ENCODE assay signal across 27 mouse cellular contexts in genomic region chr13:38363869-38364268, GRCm38 (mm10). TPM values are rescaled to one million over a fixed set of nuclear protein-coding genes. Genes with fewer than 3 reads are reported as not detected.
DNase-seq lines count a peak whose midpoint lies in the region; ATAC-seq lines count a peak whose summit lies in the region.
"Had no signal": no experiment of that assay in that cellular context is flagged by ENCODE, and none has a peak within 500 bp of the region (broad histone marks: within the 10 kb centered on the region; RNA-seq: fewer than 3 reads in every experiment).

No protein-coding gene starts in this region.

- H3K4me3 ChIP-seq in kidney, embryonic 15.5 days (replicated peaks), result no peak overlapping the region
- H3K4me3 ChIP-seq in kidney, embryonic 16.5 days (ENCODE audit: low read length), result no peak overlapping the region
- no peak overlapping the region for H3K4me3 ChIP-seq in forebrain, embryonic 16.5 days (replicated peaks; ENCODE audit: low read length)
- H3K4me3 ChIP-seq: embryonic facial prominence, embryonic 13.5 days; embryonic facial prominence, embryonic 15.5 days; erythroblast, embryonic 14.5 days; forebrain, embryonic 10.5 days; forebrain, embryonic 12.5 days had no signal

- no peak overlapping the region for H3K27ac ChIP-seq in kidney, embryonic 15.5 days
- H3K27ac ChIP-seq in kidney, embryonic 16.5 days (ENCODE audit: low read length), result no peak overlapping the region
- no peak overlapping the region for H3K27ac ChIP-seq in forebrain, embryonic 16.5 days (ENCODE audit: low read length)
- H3K27ac ChIP-seq: embryonic facial prominence, embryonic 13.5 days; embryonic facial prominence, embryonic 15.5 days; forebrain, embryonic 10.5 days; forebrain, embryonic 12.5 days had no signal

- H3K9ac ChIP-seq in kidney, embryonic 15.5 days, result no peak overlapping the region
- no peak overlapping the region for H3K9ac ChIP-seq in kidney, embryonic 16.5 days (replicated peaks; ENCODE audit: low read length)
- H3K9ac ChIP-seq in forebrain, embryonic 16.5 days (replicated peaks; ENCODE audit: low read depth, low read length), result no peak overlapping the region
- H3K9ac ChIP-seq: embryonic facial prominence, embryonic 13.5 days; embryonic facial prominence, embryonic 15.5 days; forebrain, embryonic 12.5 days had no signal

- no peaks in the 10 kb centered on the region for H3K4me1 ChIP-seq in kidney, embryonic 15.5 days
- H3K4me1 ChIP-seq in kidney, embryonic 16.5 days (ENCODE audit: insufficient read depth, low read length), result no peaks in the 10 kb centered on the region
- no peaks in the 10 kb centered on the region for H3K4me1 ChIP-seq in forebrain, embryonic 16.5 days (replicated peaks; ENCODE audit: control insufficient read depth, insufficient read depth, low read length)
- H3K4me1 ChIP-seq: forebrain, embryonic 12.5 days had no signal

- DNase-seq in kidney, adult 18-20 months, result peak; percentile 61
- DNase-seq in kidney, adult 8-10 months, result peak; percentile 54 to 76
- DNase-seq in kidney, postnatal 14 days, result peak; percentile 47
- DNase-seq in kidney, postnatal 36 days, result peak; percentile 46 to 75
- DNase-seq: adrenal gland, adult 2 months; adrenal gland, postnatal 10 days; adrenal gland, postnatal 25 days; cerebellum, adult 11 months; cerebellum, adult 18-20 months; cerebellum, adult 8-10 months; cerebellum, adult 9-11 months; cerebellum, postnatal 14 days; cerebellum, postnatal 36 days; embryo, embryonic 11 days had no signal

- ATAC-seq in kidney, embryonic 15.5 days (replicated peaks; ENCODE audit: low FRiP score), result no peak
- ATAC-seq in kidney, embryonic 16.5 days (ENCODE audit: low FRiP score, low TSS enrichment), result no peak
- no peak for ATAC-seq in monocyte, adult 5-6 weeks (replicated peaks; ENCODE audit: insufficient number of reproducible peaks, low FRiP score, low TSS enrichment, poor library complexity, severe bottlenecking)
- ATAC-seq in forebrain, embryonic 16.5 days, result no peak
- ATAC-seq: forebrain, embryonic 14.5 days had no signal

- no peak overlapping the region for H3K4me2 ChIP-seq in kidney, embryonic 15.5 days
- no peak overlapping the region for H3K4me2 ChIP-seq in kidney, embryonic 16.5 days (replicated peaks; ENCODE audit: low read depth, low read length)
- H3K4me2 ChIP-seq in forebrain, embryonic 16.5 days (ENCODE audit: low read length), result no peak overlapping the region
- H3K4me2 ChIP-seq: embryonic facial prominence, embryonic 13.5 days; embryonic facial prominence, embryonic 15.5 days; forebrain, embryonic 12.5 days had no signal

- H3K36me3 ChIP-seq in kidney, embryonic 15.5 days, result no peaks in the 10 kb centered on the region
- H3K36me3 ChIP-seq in kidney, embryonic 16.5 days (ENCODE audit: insufficient read depth, low read length), result no peaks in the 10 kb centered on the region
- no peaks in the 10 kb centered on the region for H3K36me3 ChIP-seq in forebrain, embryonic 16.5 days (ENCODE audit: control insufficient read depth, insufficient read depth)
- H3K36me3 ChIP-seq: embryonic facial prominence, embryonic 13.5 days; embryonic facial prominence, embryonic 15.5 days; forebrain, embryonic 10.5 days; forebrain, embryonic 12.5 days had no signal

- no peaks in the 10 kb centered on the region for H3K9me3 ChIP-seq in kidney, embryonic 15.5 days (replicated peaks)
- H3K9me3 ChIP-seq in kidney, embryonic 16.5 days (ENCODE audit: low read length), result no peaks in the 10 kb centered on the region
- no peaks in the 10 kb centered on the region for H3K9me3 ChIP-seq in forebrain, embryonic 16.5 days (ENCODE audit: control insufficient read depth, low read length)
- H3K9me3 ChIP-seq: embryonic facial prominence, embryonic 13.5 days; embryonic facial prominence, embryonic 15.5 days; forebrain, embryonic 10.5 days; forebrain, embryonic 12.5 days had no signal

- no peaks in the 10 kb centered on the region for H3K27me3 ChIP-seq in kidney, embryonic 15.5 days
- H3K27me3 ChIP-seq in kidney, embryonic 16.5 days (ENCODE audit: insufficient read depth, low read length), result no peaks in the 10 kb centered on the region
- H3K27me3 ChIP-seq in forebrain, embryonic 16.5 days (replicated peaks; ENCODE audit: control insufficient read depth, insufficient read depth, low read length), result no peaks in the 10 kb centered on the region
- H3K27me3 ChIP-seq: embryonic facial prominence, embryonic 13.5 days; embryonic facial prominence, embryonic 15.5 days; forebrain, embryonic 12.5 days had no signal

- 82% methylated on average over 7 of the region's 7 CpGs for WGBS in kidney, embryonic 15.5 days
- 87% methylated on average over 7 of the region's 7 CpGs for WGBS in kidney, embryonic 16.5 days
- WGBS in forebrain, embryonic 16.5 days, result 91% methylated on average over 7 of the region's 7 CpGs

RNA-seq across cellular contexts. Expression of gene Bmp6, which starts 19.0 kb away (rescaled TPM):
- 1.7 and 2.5 TPM in 2 replicates for polyA plus RNA-seq in kidney, embryonic 15.5 days (2015; fragmentation: Nextera tagmentation; extraction: Ambion mirVana)
- polyA plus RNA-seq in kidney, embryonic 16.5 days (2015; fragmentation: Nextera tagmentation; extraction: Ambion mirVana), result 1.3 and 2.2 TPM in 2 replicates
- not detected in 3 replicates for total RNA-seq in monocyte, adult 5-6 weeks (2017)
- polyA plus RNA-seq in forebrain, embryonic 16.5 days (2015; fragmentation: Nextera tagmentation; extraction: Ambion mirVana), result 1.4 and 2.2 TPM in 2 replicates
- total RNA-seq: common myeloid progenitor, adult 5-6 weeks; MEL had no signal
- polyA plus RNA-seq: C2C12; erythroblast, embryonic 14.5 days had no signal
